Mouse (Mus musculus) urinary bladder, postnatal 4 days (tissue): ENCODE results near the gene Lgi4.

Experiments
- DNase-seq, 2 experiments: peaks; one replicate each; pipeline ENCODE4 v3.0.0; 2021 to 2022; ENCODE audit warnings: low spot score in 2 of 2

Lgi4 gene

GRCm38 (mm10) chr7:31105061-31105768 lies 46.1 kb downstream of the Lgi4 start:
- DNase-seq = no peak

- no peak for DNase-seq
These were observed 47.0 kb downstream of the Lgi4 start for GRCm38 (mm10) chr7:31106166-31106565.

- no peak for DNase-seq
These were observed 48.6 kb downstream of the Lgi4 start for GRCm38 (mm10) chr7:31107781-31108180.

GRCm38 (mm10) chr7:31109091-31109490 lies 49.9 kb downstream of the Lgi4 start:
- DNase-seq = no peak

- no peak for DNase-seq
These were observed 50.7 kb downstream of the Lgi4 start for GRCm38 (mm10) chr7:31109796-31110195.

- DNase-seq = no peak
These were observed 51.8 kb downstream of the Lgi4 start for GRCm38 (mm10) chr7:31110861-31111385.

GRCm38 (mm10) chr7:31112036-31112435 lies 52.9 kb downstream of the Lgi4 start:
- no peak for DNase-seq

GRCm38 (mm10) chr7:31113800-31114199 lies 54.7 kb downstream of the Lgi4 start:
- DNase-seq = no peak

- DNase-seq = no peak
These were observed 55.5 kb downstream of the Lgi4 start for GRCm38 (mm10) chr7:31114646-31115045.

GRCm38 (mm10) chr7:31115182-31115581 lies 56.0 kb downstream of the Lgi4 start, which contains the start of gene Hpn:
Hpn (minus strand) TSS chr7:31115290.
- DNase-seq = no peak

GRCm38 (mm10) chr7:31115587-31116043 lies 56.5 kb downstream of the Lgi4 start:
- no peak for DNase-seq

GRCm38 (mm10) chr7:31116721-31117145 lies 57.6 kb downstream of the Lgi4 start:
- no peak for DNase-seq

- DNase-seq = no peak
These were observed 58.3 kb downstream of the Lgi4 start for GRCm38 (mm10) chr7:31117465-31117864.

- DNase-seq = no peak
These were observed 59.3 kb downstream of the Lgi4 start for GRCm38 (mm10) chr7:31118486-31118885.

GRCm38 (mm10) chr7:31119556-31119955 lies 60.4 kb downstream of the Lgi4 start:
- DNase-seq = no peak
